Mouse (Mus musculus) lung, embryonic 16.5 days (tissue): ENCODE data around the gene Psmg3. TPM values are rescaled to one million over a fixed set of nuclear protein-coding genes. Genes with fewer than 3 reads are reported as not detected.

Experiments
- polyA plus RNA-seq: library from polyadenylated mRNA; unstranded; fragments of >200 nt; fragmentation: Nextera tagmentation; extraction: Ambion mirVana; gene quantifications from 2 replicates; pipeline ENCODE4 v1.2.1, GENCODE M21; 2015

Psmg3 gene
- polyA plus RNA-seq, 1 experiment from 2014 or later, result 69.5 TPM

Other genes starting within 250 kb of the Psmg3 start
- 3.7 and 4.0 TPM in 2 replicates for gene Micall2, start 90.5 kb downstream of the Psmg3 start, polyA plus RNA-seq
- 21.9 and 24.6 TPM in 2 replicates for gene Ints1, start 51.2 kb downstream of the Psmg3 start, polyA plus RNA-seq
- 15.3 and 16.3 TPM in 2 replicates for gene Mafk, start 35.4 kb downstream of the Psmg3 start, polyA plus RNA-seq
- gene Tmem184a, start 7.0 kb downstream of the Psmg3 start, polyA plus RNA-seq, result 13.9 and 14.6 TPM in 2 replicates
- not detected in 2 replicates for gene Gm26938, start 478 bp downstream of the Psmg3 start, polyA plus RNA-seq
- gene Elfn1, start 81.1 kb upstream of the Psmg3 start, polyA plus RNA-seq, result 0.39 and 0.80 TPM in 2 replicates